Mouse (Mus musculus) embryo, embryonic 9.5 days (tissue): ENCODE results near the gene Slc23a4.

Experiments used
- DNase-seq: peaks from one replicate; pipeline ENCODE4 v3.0.0-alpha.2; 2017; ENCODE audit errors: extremely low spot score

Gene Slc23a4

DNA sequence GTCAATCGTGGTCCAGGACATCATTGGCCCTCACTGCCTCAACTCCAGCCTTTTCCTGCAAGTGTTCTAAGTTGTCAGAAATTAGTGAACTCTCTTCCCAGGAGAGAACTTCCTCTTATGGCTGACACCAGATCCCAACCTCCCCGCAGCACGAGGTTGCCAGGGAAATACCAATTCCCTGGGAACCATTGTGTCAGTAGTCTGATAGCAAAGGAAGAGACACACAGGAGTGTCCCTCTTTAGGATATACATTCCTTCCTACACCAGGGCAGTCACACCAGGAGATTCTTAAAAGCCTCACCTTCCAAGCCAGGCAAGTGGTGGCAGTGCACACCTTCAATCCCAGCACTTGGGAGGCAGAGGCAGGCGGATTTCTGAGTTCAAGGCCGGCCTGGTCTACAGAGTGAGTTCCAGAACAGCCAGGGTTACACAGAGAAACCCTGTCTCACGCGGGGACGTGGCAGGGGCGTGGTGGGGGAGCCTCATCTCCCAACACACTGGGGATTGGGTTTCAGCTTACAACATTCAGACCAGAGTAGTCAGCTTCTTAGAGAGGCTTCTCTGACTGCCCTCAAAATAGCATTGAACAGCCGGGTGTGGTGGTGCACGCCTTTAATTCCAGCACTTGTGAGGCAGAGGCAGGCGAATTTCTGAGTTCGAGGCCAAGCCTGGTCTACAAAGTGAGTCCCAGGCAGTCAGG is 74.7 kb downstream of the Slc23a4 start:
- no peak for DNase-seq

- peak; percentile 96 for DNase-seq
Measured at GRCm38 (mm10) chr6:34910371-34911219, 77.6 kb downstream of the Slc23a4 start, which contains the start of gene Wdr91. Gene Wdr91, minus strand, starts transcription at chr6:34910876.

- DNase-seq, result no peak
Measured at GRCm38 (mm10) chr6:34909631-34910345, 78.4 kb downstream of the Slc23a4 start.

- no peak for DNase-seq
Measured at GRCm38 (mm10) chr6:34907696-34908260, 80.4 kb downstream of the Slc23a4 start.

- DNase-seq, result no peak
Measured at GRCm38 (mm10) chr6:34907121-34907614, 81.0 kb downstream of the Slc23a4 start.

- no peak for DNase-seq
Measured at GRCm38 (mm10) chr6:34906661-34907060, 81.5 kb downstream of the Slc23a4 start.

DNA sequence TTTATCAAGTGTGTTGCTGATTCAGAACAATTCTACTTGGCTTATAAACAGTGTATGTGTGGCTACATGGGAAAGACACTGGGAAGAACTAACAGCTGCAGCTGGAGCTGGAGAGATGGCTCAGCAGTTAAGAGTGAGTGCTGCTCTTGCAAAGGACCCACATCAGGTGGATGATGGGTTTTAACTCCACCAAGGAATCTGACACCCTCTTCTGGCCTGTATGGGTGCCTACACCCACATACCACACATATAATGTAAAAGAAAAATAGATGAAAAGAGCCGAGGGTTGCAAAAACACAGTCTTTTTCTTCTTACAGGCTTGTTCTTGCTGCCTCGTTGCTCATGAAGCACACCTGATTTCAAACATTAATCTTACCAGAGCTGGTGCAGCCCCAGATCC is 82.1 kb downstream of the Slc23a4 start:
- DNase-seq, result no peak

- DNase-seq, result no peak
Measured at GRCm38 (mm10) chr6:34904361-34904760, 83.8 kb downstream of the Slc23a4 start.

DNA sequence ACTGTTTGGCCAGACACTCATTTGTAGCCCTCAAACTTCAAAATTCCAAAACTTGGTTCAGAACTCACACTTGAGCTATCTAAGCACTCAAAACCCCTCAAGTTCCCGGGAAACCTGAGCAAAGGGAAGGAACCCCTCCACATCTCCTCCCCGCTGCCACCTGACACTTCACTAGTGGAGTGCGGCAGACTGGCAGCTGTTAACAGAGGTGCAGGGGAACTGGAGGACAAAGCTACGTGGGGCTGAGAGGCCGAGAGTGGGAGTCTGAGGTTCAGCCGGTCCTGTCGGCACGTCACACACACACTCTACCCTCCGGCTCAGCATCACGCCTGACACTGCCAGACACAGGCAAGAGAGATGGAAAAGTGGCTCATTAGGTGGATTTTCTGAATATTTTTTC is 84.4 kb downstream of the Slc23a4 start:
- DNase-seq, result no peak

DNA sequence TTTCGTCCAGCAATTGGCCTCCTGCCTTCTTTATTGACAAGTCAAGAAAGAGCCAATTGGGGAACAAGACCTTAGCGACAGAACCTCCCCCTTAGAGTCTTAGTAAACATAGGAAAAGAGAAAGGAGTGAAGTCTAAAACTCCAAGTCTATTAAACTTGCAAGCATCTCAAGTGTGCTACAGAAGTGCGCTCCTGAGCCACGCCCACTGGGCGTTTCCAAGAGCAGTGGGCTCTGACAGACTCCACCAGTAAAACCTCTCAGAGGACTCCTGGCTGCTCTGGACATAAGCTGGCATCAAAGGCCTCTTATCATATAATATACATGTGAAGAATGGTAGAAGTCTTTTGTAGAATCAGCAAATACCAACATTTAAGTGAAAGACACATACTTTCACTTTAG is 84.8 kb downstream of the Slc23a4 start:
- no peak for DNase-seq

GRCm38 (mm10) chr6:34902578-34902977 is 85.6 kb downstream of the Slc23a4 start:
- no peak for DNase-seq

GRCm38 (mm10) chr6:34901911-34902444 is 86.2 kb downstream of the Slc23a4 start:
- no peak for DNase-seq

DNA sequence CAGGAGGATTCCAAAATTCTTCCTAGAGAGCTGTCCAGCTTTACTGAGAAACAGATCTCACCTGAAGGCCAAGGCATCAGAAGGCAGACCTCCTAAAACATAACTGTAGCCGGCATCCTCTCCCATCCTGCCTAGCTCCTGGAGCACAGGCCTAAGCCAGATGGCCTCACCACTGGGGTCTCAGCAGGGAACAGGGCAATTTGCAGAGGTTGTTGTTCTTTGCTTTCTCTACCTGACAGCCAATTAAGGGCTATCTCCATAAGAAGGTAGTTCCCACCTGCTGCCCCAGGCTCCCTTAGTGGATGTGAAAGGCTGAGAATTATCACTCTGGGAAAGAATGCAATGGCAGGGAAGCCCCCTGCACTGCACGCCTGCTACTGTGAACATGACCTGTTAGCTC is 87.2 kb downstream of the Slc23a4 start:
- no peak for DNase-seq

- no peak for DNase-seq
Measured at GRCm38 (mm10) chr6:34899127-34899526, 89.1 kb downstream of the Slc23a4 start.

DNA sequence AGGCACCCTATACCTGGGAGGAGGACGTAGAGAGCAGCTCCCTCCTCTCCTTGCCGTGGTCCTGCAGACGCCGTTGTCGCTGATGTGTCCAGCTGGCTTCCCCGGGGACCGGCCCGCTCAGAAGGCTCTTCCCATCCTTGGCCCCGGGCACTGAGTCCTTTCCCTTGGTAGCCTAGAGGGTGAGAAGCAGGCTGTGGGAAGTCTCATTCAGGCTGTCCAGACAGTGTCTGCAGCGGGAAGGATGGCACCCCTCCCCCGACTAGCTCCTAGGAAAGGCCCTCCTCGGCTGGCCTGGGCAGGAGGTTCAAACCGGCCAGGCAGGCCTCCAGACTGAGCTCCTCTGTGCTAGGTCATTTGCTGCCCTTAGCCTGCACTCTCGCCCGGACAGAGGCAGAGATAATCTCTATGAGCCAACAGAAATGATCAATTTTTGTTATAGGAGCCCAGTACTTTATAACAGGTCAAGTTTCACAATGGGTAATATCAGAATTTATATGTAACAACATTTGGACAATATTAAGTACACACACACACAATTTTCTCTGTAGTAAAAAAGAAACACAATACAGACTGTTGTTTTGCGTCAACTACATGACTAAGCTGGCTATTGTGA is 91.9 kb downstream of the Slc23a4 start:
- DNase-seq, result no peak

- DNase-seq, result no peak
Measured at GRCm38 (mm10) chr6:34895569-34895968, 92.6 kb downstream of the Slc23a4 start.
